Mouse (Mus musculus): Measurements from ENCODE around the gene Zfp987. TPM values are rescaled to one million over a fixed set of nuclear protein-coding genes. Genes with fewer than 3 reads are reported as not detected.

Gene Zfp987
- polyA plus RNA-seq, 1 experiment from 2014 or later: not detected

Other genes starting within 250 kb of the Zfp987 start
- not detected in 2 replicates for gene Zfp986, start 228.5 kb upstream of the Zfp987 start, polyA plus RNA-seq (2015; fragmentation: Nextera tagmentation; extraction: Ambion mirVana)
- gene Zfp600, start 59.5 kb downstream of the Zfp987 start, polyA plus RNA-seq (2015; fragmentation: Nextera tagmentation; extraction: Ambion mirVana): not detected in 2 replicates

Measured in heart, embryonic 13.5 days (tissue).